Mouse (Mus musculus) olfactory bulb, adult 2 months (tissue): ENCODE results near the gene Dscaml1. TPM values are rescaled to one million over a fixed set of nuclear protein-coding genes. Genes with fewer than 3 reads are reported as not detected.

Source experiments
- H3K27ac ChIP-seq: fragments of 200-500 bp; 2 replicates; pipeline ENCODE4 v1.5.1; 2012; ENCODE audit warnings: low read depth, low read length; ENCODE audit not compliant: insufficient read depth
- H3K4me1 ChIP-seq: fragments of 200-500 bp; 2 replicates; pipeline ENCODE4 v1.6.1; 2012; ENCODE audit warnings: low read length; ENCODE audit not compliant: control insufficient read depth, insufficient read depth
- H3K4me3 ChIP-seq: fragments of 200-500 bp; 2 replicates; pipeline ENCODE4 v1.5.1; 2012; ENCODE audit warnings: mild to moderate bottlenecking, low read depth, low read length, moderate library complexity; ENCODE audit not compliant: insufficient read depth
- CTCF ChIP-seq: fragments of 200-500 bp; IDR thresholded peaks from 2 replicates; pipeline ENCODE4 v1.5.1; 2012; ENCODE audit warnings: low read depth, mild to moderate bottlenecking, low read length, moderate library complexity; ENCODE audit not compliant: insufficient read depth
- POLR2A ChIP-seq: fragments of 200-500 bp; IDR thresholded peaks from 2 replicates; pipeline ENCODE4 v1.6.1; 2012; ENCODE audit warnings: mild to moderate bottlenecking, low read depth, low read length, moderate library complexity; ENCODE audit not compliant: insufficient read depth
- WGBS: fragments of 180-500 bp; shearing (Covaris S2); methylation state at CpG from one replicate; pipeline ENCODE4 v1.1.7; 2018; 5-methylcytosine and 5-hydroxymethylcytosine counted together
- polyA plus RNA-seq: library from polyadenylated mRNA; stranded (reverse); fragments of >200 nt; gene quantifications from 2 replicates; pipeline ENCODE4 v1.2.4, GENCODE M21; 2012; ENCODE audit warnings: low replicate concordance; ENCODE audit not compliant: missing spikeins, insufficient read depth, insufficient read length

Dscaml1 gene
- polyA plus RNA-seq, 1 experiment: not detected

DNA sequence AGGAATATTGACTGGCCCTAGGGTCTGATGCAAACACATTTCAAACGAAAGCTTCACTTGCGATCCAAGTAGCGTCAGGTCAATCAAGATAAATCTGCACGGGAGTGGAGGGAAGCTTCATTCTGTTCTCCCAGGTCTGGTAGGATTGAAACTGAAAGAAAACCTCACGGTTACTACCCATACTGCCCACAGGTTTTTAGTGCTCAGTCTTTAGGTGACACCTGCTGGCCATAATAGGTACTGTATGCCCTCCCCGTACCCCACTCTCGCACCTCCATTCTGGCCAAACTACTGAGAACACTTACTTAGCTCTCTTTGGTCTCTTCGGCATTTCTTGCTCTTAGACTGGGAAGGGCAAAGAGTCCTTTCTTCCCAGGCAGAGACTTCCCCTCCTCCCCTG lies 9.2 kb upstream of the Dscaml1 start:
- H3K27ac ChIP-seq: no peak overlapping the region
- H3K4me3 ChIP-seq: no peak overlapping the region
- no peak for TF ChIP-seq POLR2A
- H3K4me1 ChIP-seq: peaks cover 6% of the 10 kb centered on the region; the same call in 1 of the 2 replicates
- 38% methylated on average over 8 of the region's 8 CpGs for WGBS

DNA sequence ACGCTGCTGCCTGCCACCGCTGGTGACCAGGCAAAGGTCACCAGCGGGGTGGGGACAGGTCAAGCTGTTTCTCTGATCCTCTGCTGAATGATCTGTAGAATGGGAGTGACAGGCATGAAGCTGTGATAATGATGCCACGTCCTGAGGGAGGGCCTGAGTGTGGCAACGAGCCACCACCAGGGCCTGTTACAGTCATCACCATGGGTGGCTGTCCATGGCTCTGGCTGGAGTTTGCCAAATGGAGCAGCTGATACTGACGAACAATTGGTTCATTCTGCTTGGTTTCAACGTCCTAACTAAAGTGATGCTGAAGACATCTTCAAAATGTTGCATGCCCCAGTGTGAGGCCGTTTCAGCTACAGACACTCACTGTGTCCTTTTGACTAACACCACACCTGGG lies 8.2 kb upstream of the Dscaml1 start:
- WGBS: 74% methylated on average over 8 of the region's 8 CpGs
- H3K27ac ChIP-seq: no peak overlapping the region
- TF ChIP-seq POLR2A (no peak), CTCF (no peak)

DNA sequence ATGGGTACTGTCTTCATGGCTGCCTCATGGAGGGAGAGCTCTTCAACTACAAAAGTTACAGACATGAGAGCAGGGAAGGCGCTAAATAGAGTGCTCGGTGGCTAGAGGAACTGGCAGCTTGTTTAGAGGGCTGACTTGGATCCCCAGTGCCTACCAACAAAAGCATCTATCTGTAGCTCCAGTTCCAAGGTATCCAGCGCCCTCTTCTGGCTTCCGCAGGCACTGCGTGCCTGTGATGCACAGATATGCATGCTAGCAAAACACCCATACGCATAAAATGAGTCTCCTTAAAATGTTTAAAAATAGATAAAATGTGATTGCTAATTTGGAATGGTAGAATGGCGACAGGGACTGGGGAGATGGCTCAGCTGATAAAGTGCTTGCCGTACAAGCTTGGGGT lies 5.2 kb upstream of the Dscaml1 start:
- no peak for TF ChIP-seq CTCF
- TF ChIP-seq POLR2A: no peak
- no peak overlapping the region for H3K27ac ChIP-seq
- H3K4me1 ChIP-seq: 0 out of 2 replicates have a peak, but pooled peaks cover 4% of the 10 kb centered on the region
- 74% methylated on average over 8 of the region's 8 CpGs for WGBS
- no peak overlapping the region for H3K4me3 ChIP-seq

More for the DNA sequence above, 8.2 kb upstream of the Dscaml1 start:
- Histone ChIP-seq H3K4me3 (no peak overlapping the region), H3K4me1 (0 out of 2 replicates have a peak, but pooled peaks cover 6% of the 10 kb centered on the region)

DNA sequence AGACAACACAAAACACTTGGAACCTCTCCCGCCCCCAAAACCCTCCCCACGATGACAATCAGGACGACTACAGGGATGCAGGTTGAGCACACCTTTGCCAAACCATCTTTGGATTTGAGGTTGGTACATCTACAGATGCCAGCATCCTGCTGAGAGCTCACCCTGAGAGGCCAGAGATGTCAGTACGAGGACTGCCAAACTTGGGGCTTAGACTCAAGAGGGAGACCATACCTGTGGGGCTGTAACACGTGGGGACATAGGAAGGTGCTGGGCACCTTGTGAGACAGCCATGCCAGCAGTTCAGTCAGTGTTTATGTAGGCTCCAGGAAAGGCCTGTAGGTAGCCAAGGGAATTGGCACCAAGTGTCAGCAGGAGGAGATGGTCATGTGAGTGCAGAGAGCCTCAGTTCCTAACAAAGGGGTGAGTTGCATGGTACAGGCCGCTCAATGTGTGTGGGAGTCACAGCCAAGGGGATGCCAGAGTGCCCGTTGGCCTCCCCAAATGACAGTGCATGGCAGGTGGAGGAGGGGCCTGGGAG lies 3.6 kb upstream of the Dscaml1 start:
- no peak overlapping the region for H3K4me3 ChIP-seq
- 82% methylated on average over 7 of the region's 7 CpGs for WGBS
- no peak for TF ChIP-seq POLR2A
- TF ChIP-seq CTCF: no peak
- H3K4me1 ChIP-seq: no peaks in the 10 kb centered on the region
- H3K27ac ChIP-seq: no peak overlapping the region

DNA sequence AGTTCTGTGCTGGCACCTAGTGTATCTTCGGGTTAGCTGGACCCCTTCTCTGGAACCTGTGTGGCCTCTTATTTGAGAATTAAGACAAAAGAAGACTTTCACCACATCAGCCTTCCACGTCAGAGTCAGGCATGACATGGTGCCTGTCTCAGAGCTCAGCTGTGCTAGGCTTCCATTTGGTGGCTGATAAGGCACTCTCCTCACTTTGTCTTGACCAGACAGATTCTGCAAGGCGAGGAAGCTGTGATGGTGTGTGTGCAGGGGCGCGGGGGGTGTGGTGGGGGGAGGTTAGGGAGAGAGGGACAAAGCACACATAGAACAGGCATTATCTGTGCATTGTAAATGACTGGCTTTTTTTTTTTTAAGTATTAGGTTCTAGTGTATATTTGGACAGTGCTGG lies 3.0 kb downstream of the Dscaml1 start:
- TF ChIP-seq CTCF (no peak), POLR2A (no peak)
- H3K4me1 ChIP-seq: peaks cover 12% of the 10 kb centered on the region
- no peak overlapping the region for H3K27ac ChIP-seq
- H3K4me3 ChIP-seq: no peak overlapping the region
- WGBS: 63% methylated on average over 5 of the region's 5 CpGs

DNA sequence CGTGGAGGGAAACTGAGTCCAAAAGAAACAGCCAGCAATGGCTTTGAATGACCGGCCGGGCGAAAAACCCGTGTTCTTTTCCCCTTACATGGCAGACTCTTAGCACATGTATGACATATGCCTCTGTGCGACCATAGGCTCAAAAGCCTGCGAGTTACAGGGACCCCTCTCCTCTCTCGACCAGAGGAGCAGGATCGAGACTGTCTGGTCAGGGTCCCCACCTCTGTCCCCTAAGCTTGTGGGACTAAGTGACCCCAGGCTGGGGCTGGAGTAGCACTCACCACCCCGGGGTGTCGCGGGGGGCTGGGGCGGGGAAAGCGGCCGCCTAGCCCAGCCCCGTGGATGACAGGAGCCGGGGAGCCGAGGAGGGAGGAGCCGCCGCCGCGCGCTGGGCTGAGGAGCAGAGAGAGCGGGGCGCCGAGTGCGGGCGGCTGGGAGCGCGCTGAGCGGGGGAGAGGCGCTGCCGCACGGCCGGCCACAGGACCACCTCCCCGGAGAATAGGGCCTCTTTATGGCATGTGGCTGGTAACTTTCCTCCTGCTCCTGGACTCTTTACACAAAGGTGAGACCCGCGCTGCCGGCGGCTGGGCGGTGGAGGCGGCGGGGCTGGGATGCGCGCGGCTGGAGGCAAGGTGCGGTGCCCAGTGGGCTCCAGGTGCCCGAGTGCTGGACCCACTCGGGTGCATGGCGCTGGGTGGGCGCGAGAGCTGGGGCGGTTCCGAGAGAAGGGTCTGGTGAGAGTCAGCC lies 3.7 kb downstream of the Dscaml1 start:
- Histone ChIP-seq H3K27ac (peak overlapping the region; percentile 60), H3K4me1 (peaks cover 18% of the 10 kb centered on the region), H3K4me3 (peak overlapping the region; percentile 92)
- WGBS: 2% methylated on average over 52 of the region's 54 CpGs
- TF ChIP-seq POLR2A: peak; percentile 68
- TF ChIP-seq CTCF: no peak

DNA sequence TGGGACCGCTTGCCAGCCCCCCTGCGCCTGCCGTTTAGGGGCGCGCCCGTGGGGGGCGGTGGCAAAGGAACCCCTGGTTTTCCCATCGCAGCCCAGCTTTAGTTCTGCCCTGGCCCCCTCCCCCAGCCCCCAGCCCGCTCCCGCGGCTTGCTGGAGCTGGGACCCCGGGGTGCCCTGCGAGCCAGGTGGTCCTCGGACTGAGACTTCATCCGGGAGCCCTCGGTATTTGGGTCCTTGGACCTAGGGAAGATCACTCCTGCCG lies 4.2 kb downstream of the Dscaml1 start:
- Histone ChIP-seq H3K4me3 (peak overlapping the region; percentile 92), H3K4me1 (peaks cover 20% of the 10 kb centered on the region), H3K27ac (peak overlapping the region; percentile 88)
- WGBS: 2% methylated on average over 17 of the region's 17 CpGs
- TF ChIP-seq POLR2A (no peak), CTCF (no peak)

DNA sequence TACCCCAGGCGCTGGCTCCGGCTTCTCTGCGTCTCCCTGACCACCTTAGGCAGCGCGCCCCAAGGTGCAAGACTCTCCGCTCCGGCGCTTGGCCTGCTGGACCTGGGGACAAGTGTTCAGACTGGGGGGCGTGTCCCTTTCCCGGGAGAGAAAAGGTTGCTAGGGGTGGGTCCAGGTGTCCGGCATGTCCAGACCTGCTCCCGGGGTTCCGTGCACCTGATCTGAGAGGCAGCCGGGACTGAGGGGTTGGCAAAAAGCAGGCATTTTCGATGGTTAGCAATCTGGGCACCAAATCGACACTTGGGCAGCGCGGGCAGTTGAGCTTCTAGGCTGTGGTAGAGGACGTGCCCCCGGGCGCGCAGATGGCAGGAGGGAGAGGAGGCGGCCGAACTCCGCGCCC lies 4.7 kb downstream of the Dscaml1 start:
- Histone ChIP-seq H3K4me3 (peak overlapping the region; percentile 92), H3K27ac (peak overlapping the region; percentile 88), H3K4me1 (peaks cover 24% of the 10 kb centered on the region)
- 3% methylated on average over 26 of the region's 26 CpGs for WGBS
- TF ChIP-seq POLR2A (no peak), CTCF (no peak)

DNA sequence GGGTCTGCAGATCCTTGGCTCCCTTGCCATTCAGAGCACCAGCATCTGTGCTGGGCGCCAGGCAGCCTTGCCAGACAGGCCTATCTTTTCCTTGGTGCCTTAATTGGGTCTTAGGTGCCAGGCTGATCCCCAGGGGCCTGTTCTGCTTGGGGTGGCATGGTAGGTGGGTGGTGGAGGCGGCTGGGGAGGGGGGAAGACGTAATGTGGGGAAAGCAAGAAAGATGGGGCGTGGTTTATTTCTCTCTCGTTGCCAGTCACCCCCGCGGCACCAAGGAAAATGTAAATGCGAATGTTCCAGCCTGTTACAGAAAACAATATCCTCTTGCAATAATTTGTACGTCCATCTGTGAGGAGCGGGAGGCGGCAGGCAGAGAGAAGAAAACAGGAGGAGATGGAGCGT lies 6.2 kb downstream of the Dscaml1 start:
- TF ChIP-seq CTCF (no peak), POLR2A (no peak)
- Histone ChIP-seq H3K27ac (peak overlapping the region; percentile 88), H3K4me3 (peak overlapping the region; percentile 92), H3K4me1 (peaks cover 29% of the 10 kb centered on the region)
- 13% methylated on average over 12 of the region's 12 CpGs for WGBS
